Mouse (Mus musculus) midbrain, embryonic 13.5 days (tissue): ENCODE measurements around the gene Tcerg1l. TPM values are rescaled to one million over a fixed set of nuclear protein-coding genes. Genes with fewer than 3 reads are reported as not detected.

ENCODE experiments used
- ATAC-seq: fragments of 200-750 bp; cut with Nextera tagmentation; 2 replicates; pipeline ENCODE4 v1.8.0; 2017; ENCODE audit warnings: mild to moderate bottlenecking, moderate TSS enrichment, moderate library complexity
- H3K27ac ChIP-seq: fragments of 300-500 bp; sonication (generic); 2 replicates; pipeline ENCODE4 v1.5.1; 2015; ENCODE audit warnings: inconsistent platforms, mild to moderate bottlenecking, moderate library complexity
- H3K27me3 ChIP-seq: fragments of 300-500 bp; sonication (generic); 2 replicates; pipeline ENCODE4 v1.6.1; 2015; ENCODE audit warnings: mild to moderate bottlenecking, inconsistent platforms
- H3K36me3 ChIP-seq: fragments of 300-500 bp; sonication (generic); 2 replicates; pipeline ENCODE4 v1.6.1; 2015; ENCODE audit warnings: mild to moderate bottlenecking, inconsistent platforms
- H3K4me1 ChIP-seq: fragments of 300-500 bp; sonication (generic); replicated peaks from 2 replicates; pipeline ENCODE4 v1.6.1; 2015; ENCODE audit warnings: inconsistent platforms
- H3K4me2 ChIP-seq: fragments of 300-500 bp; sonication (generic); replicated peaks from 2 replicates; pipeline ENCODE4 v1.6.1; 2015; ENCODE audit warnings: moderate library complexity, mild to moderate bottlenecking, inconsistent platforms
- H3K4me3 ChIP-seq: fragments of 300-500 bp; sonication (generic); replicated peaks from 2 replicates; pipeline ENCODE4 v1.5.1; 2015; ENCODE audit warnings: mild to moderate bottlenecking, inconsistent platforms
- H3K9ac ChIP-seq: fragments of 300-500 bp; sonication (generic); replicated peaks from 2 replicates; pipeline ENCODE4 v1.6.1; 2015; ENCODE audit warnings: mild to moderate bottlenecking, inconsistent platforms
- H3K9me3 ChIP-seq: fragments of 300-500 bp; sonication (generic); 2 replicates; pipeline ENCODE4 v1.6.1; 2016; ENCODE audit warnings: mild to moderate bottlenecking, inconsistent platforms
- WGBS: fragments of 180-500 bp; shearing (Covaris S2); methylation state at CpG from one replicate; pipeline ENCODE4 v1.1.7; 2015; 5-methylcytosine and 5-hydroxymethylcytosine counted together
- polyA plus RNA-seq: library from polyadenylated mRNA; unstranded; fragments of >200 nt; fragmentation: Nextera tagmentation; extraction: Ambion mirVana; gene quantifications from 2 replicates; pipeline ENCODE4 v1.2.1, GENCODE M21; 2015

Tcerg1l gene
- polyA plus RNA-seq, 1 experiment from 2014 or later, result 11.4 TPM

DNA sequence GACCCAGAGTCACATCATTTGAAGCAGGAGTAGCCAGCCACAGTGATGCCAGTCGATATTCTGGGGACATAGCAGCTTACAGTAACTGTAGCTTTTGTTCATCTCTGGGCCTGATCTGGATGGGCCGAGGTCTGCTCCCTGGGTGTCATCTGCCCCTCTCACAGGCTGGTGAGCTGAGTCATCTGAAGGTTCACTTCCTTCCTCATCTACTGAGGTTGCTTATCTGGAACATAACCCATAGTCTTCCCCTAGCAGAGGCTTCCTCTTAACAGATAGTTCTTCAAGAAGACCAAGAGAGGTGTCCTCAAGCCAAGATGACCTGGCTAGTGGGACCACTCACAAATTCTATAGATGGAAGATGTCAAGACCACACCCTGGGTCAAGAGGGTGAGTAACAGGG, 192.4 kb downstream of the Tcerg1l start:
- ATAC-seq, result no peak

DNA sequence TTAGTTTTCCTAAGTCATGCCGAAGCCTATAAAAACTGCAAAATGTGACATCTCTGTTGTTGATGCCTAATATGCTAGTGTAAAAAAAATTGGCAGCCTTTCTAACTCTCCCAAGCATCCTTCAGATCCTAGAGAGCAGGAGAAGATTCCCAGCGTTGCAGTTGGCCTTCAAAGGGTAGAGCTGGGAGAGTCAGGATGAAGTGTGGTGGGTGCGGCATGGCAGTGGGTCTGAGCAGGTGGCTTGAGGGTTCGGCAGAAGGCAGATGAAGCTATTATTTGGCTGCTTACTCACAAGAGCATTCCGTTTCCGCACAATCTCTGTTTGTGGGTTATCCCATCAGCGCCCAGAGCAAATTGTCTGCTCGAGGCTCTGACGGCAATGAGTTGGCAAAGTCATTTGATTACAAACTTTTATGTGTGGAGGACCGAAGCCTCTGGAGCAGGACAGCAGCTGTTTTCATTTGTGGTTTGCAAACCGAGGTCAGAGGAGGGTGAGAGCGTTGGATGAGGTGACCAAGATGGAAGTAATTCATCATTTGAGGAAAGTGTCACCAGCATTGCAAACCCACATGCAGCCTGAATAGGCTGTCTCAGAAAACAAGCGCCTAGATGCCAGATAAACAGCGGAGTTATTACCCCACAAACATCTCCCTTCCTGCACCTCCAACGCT, 195.2 kb downstream of the Tcerg1l start:
- ATAC-seq, result no peak
- no peaks in the 10 kb centered on the region for H3K4me1 ChIP-seq
- H3K4me2 ChIP-seq, result no peak overlapping the region
- no peak overlapping the region for H3K4me3 ChIP-seq
- WGBS, result 90% methylated on average over 15 of the region's 15 CpGs
- H3K9ac ChIP-seq, result no peak overlapping the region
- no peaks in the 10 kb centered on the region for H3K9me3 ChIP-seq
- H3K36me3 ChIP-seq, result no peaks in the 10 kb centered on the region
- no peak overlapping the region for H3K27ac ChIP-seq
- H3K27me3 ChIP-seq, result no peaks in the 10 kb centered on the region

More for the DNA sequence above, 192.4 kb downstream of the Tcerg1l start:
- Histone ChIP-seq H3K4me3 (no peak overlapping the region), H3K27ac (no peak overlapping the region), H3K4me2 (no peak overlapping the region), H3K4me1 (0 out of 2 replicates have a peak, but pooled peaks cover 8% of the 10 kb centered on the region), H3K27me3 (no peaks in the 10 kb centered on the region), H3K36me3 (no peaks in the 10 kb centered on the region), H3K9ac (no peak overlapping the region), H3K9me3 (no peaks in the 10 kb centered on the region)
- WGBS, result 90% methylated on average over 2 of the region's 2 CpGs

DNA sequence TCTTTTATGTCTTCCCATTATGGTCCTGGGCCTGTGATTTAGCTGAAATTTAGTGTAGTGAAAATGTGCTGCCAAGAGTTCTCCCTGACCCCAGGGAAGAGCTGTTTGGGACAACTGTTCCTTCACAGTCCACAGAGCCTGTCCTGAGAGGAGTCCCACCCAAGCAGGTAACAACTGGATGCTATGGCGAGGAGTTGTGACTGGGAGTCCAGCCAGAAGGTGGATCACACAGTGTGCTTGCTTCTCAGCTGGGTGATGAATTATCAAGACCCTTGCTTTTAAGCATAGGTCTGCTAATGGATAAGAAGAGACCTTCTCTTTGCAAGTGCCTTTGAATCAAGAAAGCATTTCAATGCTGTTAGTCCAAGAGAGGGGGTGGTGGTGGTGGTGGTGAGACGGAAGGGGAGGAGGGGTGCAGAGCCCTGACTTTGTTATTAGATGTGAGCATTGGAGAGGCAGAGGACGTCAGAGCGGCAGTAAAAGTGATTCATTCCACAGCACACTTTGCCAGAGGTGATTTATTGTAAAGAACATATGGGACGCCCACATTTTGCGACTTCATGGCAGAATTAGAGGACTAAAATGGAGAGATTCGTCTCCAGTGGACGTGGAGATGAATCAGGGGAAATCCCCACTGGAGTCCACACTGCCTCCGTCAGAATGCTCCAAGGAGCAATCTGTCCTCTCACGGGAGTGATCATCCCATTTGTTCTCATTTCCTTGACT, 198.0 kb downstream of the Tcerg1l start:
- Histone ChIP-seq H3K9me3 (no peaks in the 10 kb centered on the region), H3K4me1 (no peaks in the 10 kb centered on the region), H3K4me2 (no peak overlapping the region), H3K27ac (no peak overlapping the region), H3K27me3 (no peaks in the 10 kb centered on the region), H3K36me3 (no peaks in the 10 kb centered on the region), H3K9ac (no peak overlapping the region), H3K4me3 (no peak overlapping the region)
- 84% methylated on average over 10 of the region's 10 CpGs for WGBS
- no peak for ATAC-seq

DNA sequence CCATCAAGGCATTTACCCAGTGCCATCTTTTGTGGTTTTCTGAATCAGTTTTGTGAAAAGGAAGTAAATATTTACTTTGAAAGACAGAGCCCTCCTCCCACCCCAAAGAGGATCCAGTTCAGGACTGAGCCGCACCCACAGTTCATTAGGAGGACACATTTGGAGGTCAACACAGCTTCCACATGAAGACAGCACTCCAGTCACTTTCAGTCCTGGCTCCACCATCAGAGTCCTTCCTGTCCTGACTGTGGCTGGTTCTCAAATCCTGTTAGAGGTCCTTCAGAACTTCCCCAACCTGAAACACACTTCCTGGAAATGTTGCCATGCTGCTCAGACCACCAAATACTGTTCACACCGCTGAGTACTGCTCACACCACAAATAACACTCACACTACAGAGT, 201.4 kb downstream of the Tcerg1l start:
- Histone ChIP-seq H3K4me2 (no peak overlapping the region), H3K27ac (no peak overlapping the region), H3K9me3 (no peaks in the 10 kb centered on the region), H3K36me3 (no peaks in the 10 kb centered on the region), H3K4me1 (no peaks in the 10 kb centered on the region), H3K27me3 (no peaks in the 10 kb centered on the region), H3K9ac (no peak overlapping the region), H3K4me3 (no peak overlapping the region)
- WGBS, result 94% methylated on average over 2 of the region's 2 CpGs
- no peak for ATAC-seq

DNA sequence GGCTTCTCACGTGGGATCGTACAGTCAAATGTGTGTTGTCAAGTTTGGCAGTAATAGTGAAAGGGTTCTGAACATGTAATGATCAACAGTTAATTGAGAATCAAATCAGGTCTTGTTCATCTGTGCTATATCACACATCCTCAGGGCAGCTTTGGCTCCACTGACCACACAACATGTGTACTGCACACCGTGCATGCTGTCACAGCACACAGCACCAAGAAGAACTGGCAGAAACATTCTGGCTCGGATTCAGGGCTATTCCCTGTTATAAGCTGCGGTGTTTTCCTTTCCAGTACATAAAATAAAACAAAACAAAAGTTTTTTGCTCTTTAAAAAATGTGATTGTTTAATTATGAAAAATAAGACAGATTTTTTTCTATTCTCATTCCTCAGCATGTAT, 213.3 kb downstream of the Tcerg1l start:
- 90% methylated on average over 5 of the region's 5 CpGs for WGBS
- no peaks in the 10 kb centered on the region for H3K27me3 ChIP-seq
- no peak overlapping the region for H3K9ac ChIP-seq

DNA sequence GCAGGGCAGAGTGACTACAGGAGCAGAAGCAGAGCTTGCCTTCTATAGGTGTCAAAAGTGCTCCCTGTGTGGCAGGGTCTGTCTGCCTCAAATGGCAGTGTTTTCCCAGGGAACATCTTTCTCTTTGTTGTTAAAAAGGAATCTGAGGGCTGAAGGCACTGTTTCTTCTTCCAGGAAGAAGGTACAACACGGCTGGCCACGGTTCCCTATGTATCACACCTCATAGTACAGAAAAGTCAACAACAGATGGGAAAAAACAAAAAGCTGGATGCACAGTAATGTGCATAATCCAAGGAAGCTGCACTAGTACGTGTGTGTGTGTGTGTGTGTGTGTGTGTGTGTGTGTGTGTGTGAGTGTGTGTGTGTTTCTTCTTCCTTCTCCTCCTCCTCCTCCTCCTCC, 215.3 kb downstream of the Tcerg1l start:
- Histone ChIP-seq H3K9ac (no peak overlapping the region), H3K27ac (no peak overlapping the region), H3K27me3 (no peaks in the 10 kb centered on the region), H3K4me1 (no peaks in the 10 kb centered on the region; the same call in 1 of the 2 replicates), H3K36me3 (no peaks in the 10 kb centered on the region), H3K9me3 (no peaks in the 10 kb centered on the region), H3K4me2 (no peak overlapping the region), H3K4me3 (no peak overlapping the region)
- ATAC-seq, result no peak
- WGBS, result 67% methylated on average over 3 of the region's 3 CpGs

More for the DNA sequence above, 213.3 kb downstream of the Tcerg1l start:
- Histone ChIP-seq H3K36me3 (no peaks in the 10 kb centered on the region), H3K4me2 (no peak overlapping the region), H3K4me3 (no peak overlapping the region), H3K27ac (no peak overlapping the region), H3K9me3 (no peaks in the 10 kb centered on the region), H3K4me1 (no peaks in the 10 kb centered on the region; the same call in 1 of the 2 replicates)
- ATAC-seq, result no peak

DNA sequence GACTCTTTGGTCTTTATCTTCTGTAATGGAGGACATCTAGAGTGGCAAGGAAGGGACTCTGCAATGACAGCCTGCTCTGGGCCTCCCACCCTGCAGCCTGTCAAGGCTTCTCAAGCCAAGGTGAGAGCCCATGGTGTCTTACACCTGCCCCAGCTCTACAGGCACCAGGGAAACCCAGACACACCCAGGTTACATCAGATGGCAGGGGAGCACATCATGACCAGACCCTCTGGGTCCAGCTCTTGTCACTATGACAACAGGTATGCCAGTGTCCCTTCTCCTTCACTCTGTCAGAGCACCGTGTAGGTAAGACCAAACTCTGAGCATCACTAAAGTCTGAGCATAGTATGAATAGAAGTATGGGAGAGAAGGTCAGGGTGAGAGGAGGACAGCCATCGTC, 218.9 kb downstream of the Tcerg1l start:
- Histone ChIP-seq H3K9ac (no peak overlapping the region), H3K4me1 (no peaks in the 10 kb centered on the region; the same call in 1 of the 2 replicates), H3K4me2 (no peak overlapping the region), H3K9me3 (no peaks in the 10 kb centered on the region), H3K36me3 (no peaks in the 10 kb centered on the region), H3K4me3 (no peak overlapping the region), H3K27ac (no peak overlapping the region), H3K27me3 (no peaks in the 10 kb centered on the region)
- ATAC-seq, result no peak
- 89% methylated on average over 2 of the region's 2 CpGs for WGBS

DNA sequence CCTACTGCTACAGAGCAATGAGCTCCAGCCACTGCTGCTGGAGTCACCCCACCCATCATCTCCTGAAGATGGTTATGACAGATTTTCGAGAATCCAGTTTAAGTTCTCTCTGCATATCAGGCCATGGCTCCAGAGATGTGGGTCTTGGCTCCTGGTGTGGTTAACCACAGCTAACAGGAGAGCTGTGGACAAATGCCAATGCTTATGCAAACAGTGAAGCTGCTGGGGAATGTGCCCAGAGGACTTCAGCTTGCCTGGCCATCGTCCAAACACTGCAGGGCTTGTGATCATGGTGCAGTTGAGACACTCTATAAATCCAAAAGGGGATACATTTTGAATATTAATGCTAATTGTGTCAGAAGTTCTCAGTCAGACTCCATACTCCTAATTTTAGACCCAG, 221.5 kb downstream of the Tcerg1l start:
- Histone ChIP-seq H3K27ac (no peak overlapping the region), H3K4me3 (no peak overlapping the region), H3K36me3 (no peaks in the 10 kb centered on the region), H3K9ac (no peak overlapping the region), H3K4me2 (no peak overlapping the region), H3K4me1 (peaks cover 4% of the 10 kb centered on the region; the same call in 1 of the 2 replicates), H3K27me3 (no peaks in the 10 kb centered on the region), H3K9me3 (no peaks in the 10 kb centered on the region)
- 76% methylated on average over 2 of the region's 2 CpGs for WGBS
- no peak for ATAC-seq

DNA sequence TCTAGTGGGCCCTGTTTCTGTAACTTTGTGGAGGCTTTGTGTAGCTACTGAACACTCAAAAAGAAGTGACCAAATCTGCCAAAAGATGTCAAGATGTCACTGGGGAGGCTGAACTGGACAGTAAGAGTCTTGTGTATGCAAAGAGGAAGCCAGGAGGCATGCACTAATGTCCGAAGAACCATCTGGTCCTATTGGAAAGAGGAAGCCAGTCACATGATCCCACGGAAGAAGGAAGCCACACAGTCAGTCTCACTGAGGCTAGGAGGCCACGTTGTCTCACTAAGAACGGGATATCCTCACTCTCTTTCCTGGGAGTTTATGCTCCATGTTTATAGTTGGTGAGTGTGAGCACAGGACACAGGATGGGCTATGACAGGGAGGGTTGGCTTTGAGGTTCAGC, 227.1 kb downstream of the Tcerg1l start:
- Histone ChIP-seq H3K4me3 (no peak overlapping the region), H3K4me2 (no peak overlapping the region), H3K9me3 (no peaks in the 10 kb centered on the region), H3K27ac (no peak overlapping the region), H3K4me1 (peaks cover 4% of the 10 kb centered on the region; the same call in 1 of the 2 replicates), H3K27me3 (no peaks in the 10 kb centered on the region), H3K9ac (no peak overlapping the region), H3K36me3 (no peaks in the 10 kb centered on the region)
- no peak for ATAC-seq
- 89% methylated on average over 4 of the region's 4 CpGs for WGBS
